Mouse (Mus musculus) urinary bladder, postnatal 14 days (tissue): ENCODE results near the gene Ptger2.
"Not testable (repeated sequence)": the region's sequence is repeated elsewhere in the genome, so short reads cannot be mapped to it uniquely, and the experiment has no call there.

Experiments used
- DNase-seq: peaks from one replicate; pipeline ENCODE4 v3.0.0; 2021; ENCODE audit warnings: low spot score

The Ptger2 gene

DNA sequence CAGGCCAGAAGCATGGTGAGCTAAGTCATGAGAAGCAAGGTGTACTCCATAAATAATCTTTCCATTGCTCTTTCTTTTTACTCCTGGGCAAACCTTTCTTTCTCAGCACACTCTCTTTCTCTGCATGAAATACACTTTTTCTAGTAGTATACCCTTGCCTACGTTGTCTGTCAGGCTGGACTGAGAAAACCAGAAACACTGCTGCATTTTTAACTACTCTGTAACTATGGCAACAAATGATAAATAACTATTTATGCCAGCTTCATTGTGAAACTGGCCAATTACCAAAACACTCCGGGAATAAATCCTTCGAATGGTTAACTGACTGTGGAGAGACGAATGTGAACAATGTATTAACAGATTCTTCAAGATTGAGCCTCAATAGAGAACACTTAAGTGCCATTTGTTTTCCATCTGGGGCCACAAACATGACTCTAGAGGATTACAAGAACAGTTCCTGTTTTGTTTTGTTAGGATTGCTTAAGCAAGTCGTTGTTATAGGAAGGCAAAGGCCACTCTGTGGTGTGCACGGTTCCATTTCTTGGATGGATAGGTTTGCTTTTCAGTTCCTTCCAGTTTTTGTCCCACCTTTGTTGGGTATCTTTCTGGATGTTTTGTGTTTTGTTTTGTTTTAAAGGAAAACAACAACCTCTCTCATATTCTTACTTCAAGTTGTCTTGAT is at the start of gene Ptger2:
Gene Ptger2 (plus strand): TSS at position 522 of the 682 bp plus-strand sequence.
- DNase-seq, result not testable (repeated sequence)

GRCm38 (mm10) chr14:44960746-44961145 is 27.2 kb upstream of the Ptger2 start:
- no peak for DNase-seq

- DNase-seq, result peak; percentile 62
Measured at GRCm38 (mm10) chr14:44977278-44977677, 10.7 kb upstream of the Ptger2 start.

GRCm38 (mm10) chr14:44979887-44980286 is 8.1 kb upstream of the Ptger2 start:
- peak; percentile 16 for DNase-seq

DNA sequence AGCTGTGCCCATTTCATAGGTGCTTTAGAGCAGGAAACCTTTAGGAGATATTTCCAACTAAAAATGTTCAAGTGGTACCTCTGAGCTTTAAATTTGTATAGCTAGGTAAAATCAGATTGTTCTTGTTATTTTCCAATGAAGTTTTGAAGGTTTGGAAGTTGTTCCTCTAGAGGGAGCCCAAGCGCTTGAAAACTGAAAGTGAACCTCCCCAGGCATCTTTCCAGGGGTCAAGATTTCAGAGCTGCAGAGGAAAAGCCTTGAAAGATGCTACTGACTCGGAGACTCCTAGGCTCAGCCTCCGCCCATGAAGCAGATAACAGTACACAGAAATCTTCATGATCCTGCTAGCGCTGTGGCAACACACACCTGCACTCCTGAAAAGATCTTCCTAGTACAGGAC is 6.5 kb upstream of the Ptger2 start:
- peak; percentile 47 for DNase-seq

GRCm38 (mm10) chr14:44984106-44984505 is 3.9 kb upstream of the Ptger2 start:
- no peak for DNase-seq

DNA sequence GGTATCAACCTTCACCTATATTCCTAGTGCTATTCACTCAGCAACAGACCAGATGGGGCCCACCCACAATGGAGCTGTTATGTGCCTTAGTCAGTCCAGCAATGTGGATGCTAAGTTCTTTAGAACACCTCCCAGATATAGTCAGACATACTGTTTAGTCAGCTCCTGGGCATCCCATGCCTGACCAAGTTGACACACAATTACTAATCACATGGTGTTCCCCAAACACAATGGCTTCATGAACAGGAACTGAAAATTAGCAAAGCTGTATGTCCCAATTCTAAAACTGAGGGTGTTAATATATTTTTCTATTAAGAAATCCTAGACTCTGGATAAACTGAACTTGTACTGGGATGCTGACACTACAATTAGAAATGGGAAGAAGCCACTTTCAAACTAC is 1.7 kb upstream of the Ptger2 start:
- DNase-seq, result no peak

- DNase-seq, result no peak
Measured at GRCm38 (mm10) chr14:44988456-44989016, 541 bp downstream of the Ptger2 start.

DNA sequence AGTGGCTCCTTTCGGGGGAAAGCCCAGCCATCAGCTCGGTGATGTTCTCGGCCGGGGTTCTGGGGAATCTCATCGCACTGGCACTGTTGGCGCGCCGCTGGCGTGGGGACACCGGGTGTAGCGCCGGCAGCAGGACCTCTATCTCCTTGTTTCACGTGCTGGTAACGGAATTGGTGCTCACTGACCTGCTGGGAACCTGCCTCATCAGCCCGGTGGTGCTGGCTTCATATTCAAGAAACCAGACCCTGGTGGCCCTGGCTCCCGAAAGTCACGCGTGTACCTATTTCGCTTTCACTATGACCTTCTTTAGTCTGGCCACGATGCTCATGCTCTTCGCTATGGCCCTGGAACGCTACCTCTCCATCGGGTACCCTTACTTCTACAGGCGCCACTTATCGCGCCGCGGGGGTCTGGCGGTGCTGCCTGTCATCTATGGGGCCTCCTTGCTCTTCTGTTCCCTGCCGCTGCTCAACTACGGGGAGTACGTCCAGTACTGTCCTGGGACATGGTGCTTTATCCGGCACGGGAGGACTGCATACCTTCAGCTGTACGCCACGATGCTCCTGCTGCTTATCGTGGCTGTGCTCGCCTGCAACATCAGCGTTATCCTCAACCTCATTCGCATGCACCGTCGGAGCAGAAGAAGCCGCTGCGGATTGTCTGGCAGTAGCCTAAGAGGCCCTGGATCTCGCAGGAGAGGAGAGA is 1.2 kb downstream of the Ptger2 start:
- DNase-seq, result no peak

GRCm38 (mm10) chr14:44989751-44990150 is 1.8 kb downstream of the Ptger2 start:
- no peak for DNase-seq

- DNase-seq, result no peak
Measured at GRCm38 (mm10) chr14:44994337-44994736, 6.3 kb downstream of the Ptger2 start.

GRCm38 (mm10) chr14:45000086-45000769 is 12.2 kb downstream of the Ptger2 start:
- DNase-seq, result no peak

GRCm38 (mm10) chr14:45005698-45006283 is 17.8 kb downstream of the Ptger2 start:
- DNase-seq, result no peak

DNA sequence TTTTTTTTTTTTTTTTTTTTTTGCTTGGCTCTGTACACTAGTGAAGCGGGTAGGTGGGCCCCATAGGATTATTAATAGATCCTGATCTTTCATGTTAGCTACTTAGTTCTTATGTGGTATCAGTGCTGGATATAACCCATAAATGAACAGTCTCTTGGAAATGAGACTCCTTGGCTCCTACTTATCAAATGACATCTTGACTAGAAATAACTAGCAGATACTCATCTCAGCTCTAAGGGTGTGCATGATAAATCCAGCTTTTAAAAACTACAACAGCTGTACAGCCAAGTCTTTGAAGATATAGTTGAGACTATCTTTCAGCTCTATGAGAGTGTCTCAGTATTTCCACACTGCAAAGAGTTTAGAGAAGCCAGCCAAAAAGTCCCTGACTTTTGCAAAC is 21.2 kb downstream of the Ptger2 start:
- no peak for DNase-seq

DNA sequence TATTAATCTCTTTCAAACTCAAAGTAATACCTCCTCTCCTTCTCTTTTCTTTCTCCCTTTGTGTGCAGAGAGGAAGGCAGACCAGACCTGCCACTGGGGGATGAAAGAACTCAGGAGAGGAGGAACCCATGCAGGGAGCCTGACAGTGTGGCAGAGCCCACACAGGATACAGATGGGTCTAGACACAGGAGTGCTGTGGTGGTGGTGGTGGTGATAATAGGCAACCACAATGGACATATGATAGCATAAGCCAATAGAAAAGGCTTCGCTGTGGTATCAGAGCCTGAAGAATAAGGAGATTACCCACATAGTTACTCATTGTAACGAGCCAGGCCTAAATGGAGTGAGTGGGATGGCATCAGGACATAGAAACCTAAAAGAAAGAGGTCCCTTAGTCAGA is 23.3 kb downstream of the Ptger2 start:
- DNase-seq, result no peak

- no peak for DNase-seq
Measured at GRCm38 (mm10) chr14:45011671-45012070, 23.7 kb downstream of the Ptger2 start.

DNA sequence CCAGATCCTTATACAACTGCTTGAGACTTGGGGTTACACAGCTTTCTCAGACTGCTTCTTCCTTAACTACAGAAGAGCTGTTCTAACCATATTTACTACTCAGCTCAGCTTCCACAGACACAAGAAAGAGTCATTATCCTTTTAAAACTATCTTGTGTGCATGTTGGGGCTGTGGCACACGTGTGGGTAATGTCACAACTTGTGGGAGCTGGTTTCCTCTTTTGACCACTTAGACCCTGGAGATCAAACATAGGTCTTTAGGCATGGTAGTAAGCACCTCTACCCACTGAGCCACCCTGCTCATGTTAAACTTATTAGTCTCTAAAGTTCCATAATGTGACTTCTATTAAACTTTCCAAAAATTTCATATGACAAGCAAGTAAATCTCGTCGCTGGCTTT is 33.6 kb downstream of the Ptger2 start:
- DNase-seq, result no peak

GRCm38 (mm10) chr14:45034293-45034692 is 46.3 kb downstream of the Ptger2 start:
- DNase-seq, result no peak

- DNase-seq, result no peak
Measured at GRCm38 (mm10) chr14:45036579-45036978, 48.6 kb downstream of the Ptger2 start.

- DNase-seq, result no peak
Measured at GRCm38 (mm10) chr14:45038052-45038451, 50.1 kb downstream of the Ptger2 start.

- no peak for DNase-seq
Measured at GRCm38 (mm10) chr14:45040851-45041475, 53.0 kb downstream of the Ptger2 start.

- DNase-seq, result no peak
Measured at GRCm38 (mm10) chr14:45048128-45048527, 60.1 kb downstream of the Ptger2 start.
